Mouse (Mus musculus) neural tube, postnatal 0 days (tissue): ENCODE results near the gene Mrpl46. TPM values are rescaled to one million over a fixed set of nuclear protein-coding genes. Genes with fewer than 3 reads are reported as not detected.

Source experiments
- polyA plus RNA-seq: library from polyadenylated mRNA; unstranded; fragments of >200 nt; fragmentation: Nextera tagmentation; extraction: Ambion mirVana; gene quantifications from 2 replicates; pipeline ENCODE4 v1.2.1, GENCODE M21; 2015

Mrpl46 gene
- 62.6 and 64.9 TPM in 2 replicates for polyA plus RNA-seq

GRCm38 (mm10) chr7:78782639-78783581 is at the start of gene Mrpl46, which contains the start of gene Mrps11:
TSS of gene Mrpl46 (minus strand) at chr7:78783531.
TSS of gene Mrps11 (plus strand) at chr7:78783119.

GRCm38 (mm10) chr7:78737614-78738210 is 45.6 kb downstream of the Mrpl46 start, which contains the start of gene Ntrk3:
TSS of gene Ntrk3 (minus strand) at chr7:78738012.

Other genes with a start within 250 kb of the Mrpl46 start
- gene Ntrk3, start 45.5 kb downstream of the Mrpl46 start, polyA plus RNA-seq, result 28.5 and 29.1 TPM in 2 replicates
- gene Mrps11, start 412 bp downstream of the Mrpl46 start, polyA plus RNA-seq, result 63.6 and 67.5 TPM in 2 replicates
- 7.2 and 7.7 TPM in 2 replicates for gene Det1, start 63.7 kb upstream of the Mrpl46 start, polyA plus RNA-seq
- gene Aen, start 112.3 kb upstream of the Mrpl46 start, polyA plus RNA-seq, result 54.5 and 58.6 TPM in 2 replicates
- 1.3 and 1.8 TPM in 2 replicates for gene Isg20, start 129.9 kb upstream of the Mrpl46 start, polyA plus RNA-seq